Mouse (Mus musculus): ENCODE measurements at regions not wholly inside any gene's neighbourhood (a gene's known extent, or its start where the extent isn't known, plus 50 kb on each side); places are given as distances from the start of the nearest gene placed in this dataset.

DNA sequence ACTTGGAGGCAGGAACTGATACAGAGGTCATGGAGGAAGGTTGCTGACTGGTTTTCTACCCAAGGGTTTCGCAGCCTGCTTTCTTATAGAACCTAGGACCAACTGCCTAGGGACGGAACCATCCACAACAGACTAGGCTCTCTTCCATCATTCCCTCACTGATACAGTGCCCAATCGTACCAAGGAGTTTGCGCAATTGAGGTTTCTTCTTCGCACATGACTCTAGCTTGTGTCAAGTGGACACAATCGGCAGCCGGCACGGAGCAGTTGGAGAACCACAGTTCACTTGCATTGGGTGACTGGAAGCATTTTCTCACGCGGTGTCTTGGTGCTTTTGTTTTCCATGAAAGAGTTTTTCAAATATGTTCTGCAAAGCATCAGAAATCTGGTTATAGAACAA lies 149.1 kb upstream of the Dyrk2 start:
- TF ChIP-seq CTCF (IDR thresholded peaks at IDR 0.05; ENCODE audit: low read depth) (no peak), EP300 (optimal IDR thresholded peaks at IDR 0.05) (no peak)

Data from stomach, postnatal 0 days (tissue).